Mouse (Mus musculus) spleen, adult 18-20 months (tissue): Measurements from ENCODE around the gene Akap6.

Source experiments
- DNase-seq, 2 experiments: peaks; one replicate each; pipeline ENCODE4 v3.0.0; 2022; ENCODE audit warnings: mixed read lengths in 2 of 2

The Akap6 gene

DNA sequence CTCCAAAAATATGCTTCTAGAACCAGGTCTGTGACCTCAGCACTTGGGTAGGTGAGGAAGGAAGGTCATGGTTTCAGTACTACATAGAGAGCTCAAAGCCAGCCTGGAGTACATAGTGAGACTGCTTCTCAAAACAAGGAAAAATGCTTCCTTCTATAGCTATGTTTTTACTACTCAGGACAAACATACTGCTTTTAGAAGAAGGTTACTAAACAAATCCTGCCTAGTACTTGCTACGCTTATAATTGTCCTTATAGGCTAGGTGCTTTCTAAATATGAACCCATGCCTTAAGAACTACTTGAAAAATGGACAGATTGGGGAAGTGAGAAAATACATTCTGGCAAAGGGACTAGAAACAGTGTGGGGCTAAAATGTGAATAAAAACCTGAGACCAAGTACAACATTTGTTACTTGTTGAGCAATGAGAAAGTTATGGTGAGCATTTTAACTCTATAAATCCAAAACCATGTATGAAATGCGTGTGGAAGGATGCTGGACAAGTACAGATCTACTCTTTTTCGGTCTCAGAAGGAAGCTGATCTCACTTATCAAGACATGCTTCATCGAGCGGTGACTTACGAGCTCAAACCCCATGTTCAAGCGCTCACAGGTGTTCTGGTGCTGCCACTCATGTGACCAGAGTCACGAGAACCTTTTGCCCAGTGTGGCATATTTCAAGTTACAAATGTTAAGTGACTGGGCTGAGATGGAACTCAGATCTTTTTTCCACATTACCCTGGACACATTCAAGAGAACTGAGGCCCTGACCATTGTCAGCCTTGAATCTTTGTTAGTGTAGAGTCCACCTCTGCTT, 469.2 kb downstream of the Akap6 start:
- DNase-seq: no peak

DNA sequence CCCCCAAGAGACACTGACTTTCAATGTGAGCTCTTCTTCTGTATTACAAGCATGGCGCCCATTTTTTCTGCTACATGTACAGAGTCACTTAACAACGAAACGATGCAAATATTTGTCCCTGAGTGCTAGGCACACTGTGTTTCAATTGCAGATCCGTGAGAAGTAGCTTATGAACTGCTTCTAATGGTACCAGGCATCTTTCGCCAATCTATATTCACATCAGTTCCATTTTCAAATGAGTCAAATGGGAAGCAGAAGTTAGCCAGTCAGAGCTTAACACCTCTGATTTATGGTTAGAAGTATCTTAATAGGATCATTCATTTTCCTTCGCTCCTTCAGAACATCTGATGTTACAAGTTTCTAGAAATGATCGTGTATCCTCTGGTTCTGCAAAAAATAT, 492.3 kb downstream of the Akap6 start:
- DNase-seq: no peak

DNA sequence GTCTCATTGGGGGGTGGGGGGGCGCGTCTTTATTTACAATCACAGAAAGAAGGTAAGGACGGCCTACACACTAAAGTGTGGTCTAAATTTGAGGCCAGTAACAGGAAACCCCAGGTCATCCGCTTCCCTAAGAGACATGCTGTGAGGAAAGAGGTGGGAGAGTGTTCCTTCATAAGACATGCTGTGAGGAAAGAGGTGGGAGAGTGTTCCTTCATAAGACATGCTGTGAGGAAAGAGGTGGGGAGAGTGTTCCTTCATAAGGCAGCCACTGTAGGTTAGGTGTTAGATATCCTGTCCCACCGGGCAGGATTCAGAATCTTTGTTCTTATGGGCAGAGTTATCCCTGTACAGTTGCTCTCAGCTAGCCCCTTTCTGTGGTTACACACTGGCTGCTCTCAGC, 494.5 kb downstream of the Akap6 start:
- DNase-seq: no peak
